Mouse (Mus musculus) G1E (cell line): Measurements from ENCODE around the gene Ptprm. TPM values are rescaled to one million over a fixed set of nuclear protein-coding genes. Genes with fewer than 3 reads are reported as not detected.

ENCODE experiments used
- ATAC-seq: 2 replicates; pipeline ENCODE4 v1.8.0; 2016; ENCODE audit warnings: mild to moderate bottlenecking; ENCODE audit not compliant: insufficient number of reproducible peaks, poor library complexity, low FRiP score, severe bottlenecking; ENCODE audit errors: extremely low read depth
- DNase-seq: peaks from one replicate; pipeline ENCODE4 v3.0.0; 2012; ENCODE audit warnings: low spot score
- H3K27me3 ChIP-seq: 2 replicates; pipeline ENCODE4 v1.6.1; 2012; ENCODE audit warnings: mild to moderate bottlenecking, low read length, inconsistent platforms; ENCODE audit not compliant: insufficient read depth
- H3K36me3 ChIP-seq: replicated peaks from 2 replicates; pipeline ENCODE3; 2012; ENCODE audit warnings: mild to moderate bottlenecking, inconsistent platforms
- H3K4me1 ChIP-seq: 2 replicates; pipeline ENCODE4 v1.6.1; 2012; ENCODE audit warnings: low read depth, low read length, inconsistent platforms, mixed read lengths; ENCODE audit not compliant: insufficient read depth
- H3K4me3 ChIP-seq: 2 replicates; pipeline ENCODE4 v1.5.1; 2012; ENCODE audit warnings: low read depth, mild to moderate bottlenecking, inconsistent platforms, low read length, moderate library complexity, mixed read lengths
- H3K9me3 ChIP-seq: replicated peaks from 2 replicates; pipeline ENCODE4 v1.6.1; 2012; ENCODE audit warnings: inconsistent platforms
- CTCF ChIP-seq: IDR thresholded peaks from 2 replicates; pipeline ENCODE4 v1.5.1; 2012; ENCODE audit warnings: low read depth, low read length, inconsistent platforms, mixed read lengths
- GATA1 ChIP-seq: IDR thresholded peaks from 2 replicates; pipeline ENCODE4 v1.6.1; 2012; ENCODE audit warnings: borderline replicate concordance, low read length, inconsistent platforms, mixed read lengths
- GATA2 ChIP-seq: IDR thresholded peaks from 2 replicates; pipeline ENCODE4 v1.6.1; 2012; ENCODE audit warnings: low read depth, low read length, inconsistent platforms, borderline replicate concordance
- POLR2AphosphoS5 ChIP-seq: IDR thresholded peaks from 2 replicates; pipeline ENCODE4 v1.6.1; 2012; ENCODE audit warnings: low read depth, low read length, inconsistent platforms; ENCODE audit not compliant: insufficient replicate concordance
- TAL1 ChIP-seq: conservative IDR thresholded peaks from 2 replicates; pipeline ENCODE4 v1.6.1; 2012; ENCODE audit warnings: low read depth, low read length, inconsistent platforms, mixed read lengths
- polyA plus RNA-seq: library from polyadenylated mRNA; stranded (reverse); fragments of >175 nt; gene quantifications from 2 replicates; pipeline ENCODE4 v1.2.3, GENCODE M21; 2012
- total RNA-seq, 2 experiments: library from RNA; stranded (forward) in 1 of 2; stranded (reverse) in 1 of 2; fragments of 200-1000 nt in 1 of 2; fragments of >200 nt in 1 of 2; fragmentation: Nextera tagmentation in 1 of 2; gene quantifications; 2 replicates each; pipeline ENCODE4 v1.2.3; 2014 to 2017

Gene Ptprm
- total and polyA plus RNA-seq, 3 experiments = 0.27 TPM; not detected in 2

DNA sequence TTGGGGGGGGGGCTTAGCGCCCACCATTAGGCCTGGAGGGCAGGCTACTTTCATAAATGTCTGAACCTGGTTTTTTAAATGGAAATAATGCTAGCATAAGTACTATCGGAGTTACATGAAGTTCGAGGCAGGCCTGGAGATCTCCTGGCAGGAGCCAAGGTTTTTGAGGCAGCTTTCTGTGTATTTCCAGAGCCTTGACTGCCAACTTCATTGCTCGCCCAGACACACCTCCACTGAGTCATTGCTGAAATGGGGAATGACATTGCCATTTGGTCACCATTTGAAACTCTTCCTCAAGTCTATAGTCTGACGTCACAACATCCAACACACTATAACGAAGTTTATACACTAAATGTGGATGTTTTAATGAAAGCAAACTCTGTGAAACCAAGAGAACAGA, 89.5 kb downstream of the Ptprm start:
- TF ChIP-seq CTCF = no peak
- no peak for TF ChIP-seq GATA1
- no peak for TF ChIP-seq GATA2
- TF ChIP-seq POLR2AphosphoS5 = no peak
- TF ChIP-seq TAL1 = no peak
- no peak for ATAC-seq
- Histone ChIP-seq H3K4me1 (no peaks in the 10 kb centered on the region), H3K9me3 (peaks cover 62% of the 10 kb centered on the region), H3K36me3 (no peaks in the 10 kb centered on the region), H3K27me3 (no peaks in the 10 kb centered on the region), H3K4me3 (no peak overlapping the region)
- DNase-seq = no peak

DNA sequence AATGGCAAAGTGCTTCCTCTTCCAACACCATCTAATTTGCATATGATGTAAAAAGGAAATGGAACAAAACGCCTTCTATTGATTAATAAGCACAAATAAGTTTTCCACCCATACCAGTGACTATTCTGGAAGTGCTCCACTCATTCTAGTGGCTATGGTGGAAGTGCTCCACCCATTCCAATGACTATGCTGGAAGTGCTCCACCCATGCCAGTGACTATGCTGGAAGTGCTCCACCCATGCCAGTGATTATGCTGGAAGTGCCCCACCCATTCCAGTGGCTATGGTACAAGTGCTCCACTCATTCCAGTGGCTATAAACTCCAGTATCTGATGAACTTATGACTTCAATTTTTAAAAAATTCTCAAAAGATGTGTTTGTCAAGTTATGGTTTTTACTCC, 91.2 kb downstream of the Ptprm start:
- Histone ChIP-seq H3K36me3 (no peaks in the 10 kb centered on the region), H3K9me3 (peaks cover 65% of the 10 kb centered on the region), H3K4me1 (no peaks in the 10 kb centered on the region), H3K4me3 (no peak overlapping the region), H3K27me3 (no peaks in the 10 kb centered on the region)
- no peak for ATAC-seq
- no peak for TF ChIP-seq GATA1
- TF ChIP-seq TAL1 = no peak
- no peak for TF ChIP-seq GATA2
- TF ChIP-seq CTCF = no peak
- TF ChIP-seq POLR2AphosphoS5 = no peak
- no peak for DNase-seq

- no peak for ATAC-seq
Observed at GRCm38 (mm10) chr17:67260016-67260415, 94.2 kb downstream of the Ptprm start.

GRCm38 (mm10) chr17:67257780-67258179, 96.5 kb downstream of the Ptprm start:
- Histone ChIP-seq H3K27me3 (no peaks in the 10 kb centered on the region), H3K9me3 (peaks cover 64% of the 10 kb centered on the region), H3K4me1 (no peaks in the 10 kb centered on the region), H3K36me3 (no peaks in the 10 kb centered on the region), H3K4me3 (no peak overlapping the region)
- TF ChIP-seq POLR2AphosphoS5 (no peak), TAL1 (no peak), GATA1 (no peak), CTCF (no peak), GATA2 (no peak)
- DNase-seq (no peak), ATAC-seq (no peak)

More at GRCm38 (mm10) chr17:67260016-67260415, 94.2 kb downstream of the Ptprm start:
- H3K36me3 ChIP-seq = no peaks in the 10 kb centered on the region
- no peak for DNase-seq
- TF ChIP-seq GATA2 = no peak
- TF ChIP-seq POLR2AphosphoS5 = no peak
- no peak for TF ChIP-seq CTCF
- TF ChIP-seq TAL1 = no peak
- no peak for TF ChIP-seq GATA1
- no peaks in the 10 kb centered on the region for H3K4me1 ChIP-seq
- H3K4me3 ChIP-seq = no peak overlapping the region
- no peaks in the 10 kb centered on the region for H3K27me3 ChIP-seq
- H3K9me3 ChIP-seq = peaks cover 60% of the 10 kb centered on the region

DNA sequence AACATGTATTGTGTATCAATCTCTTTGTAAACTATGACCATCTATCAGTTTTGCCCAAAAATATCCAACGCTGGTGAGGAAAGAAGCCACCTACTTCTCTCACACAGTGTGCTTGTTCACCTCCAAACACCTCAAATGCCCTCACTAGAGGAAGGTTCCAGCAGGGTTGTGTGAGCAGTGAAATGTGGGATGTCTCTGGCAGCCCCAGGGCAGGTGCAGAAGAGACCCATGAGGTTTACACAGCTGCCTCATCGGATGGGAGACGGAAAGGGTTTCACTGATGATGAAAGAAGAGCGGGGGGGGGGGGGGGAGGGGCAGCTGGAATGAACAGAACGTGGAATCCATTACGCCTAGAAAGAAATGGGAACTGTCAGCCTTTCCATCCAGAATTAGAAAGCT, 98.1 kb downstream of the Ptprm start:
- no peak for TF ChIP-seq GATA1
- no peak for TF ChIP-seq POLR2AphosphoS5
- no peak for TF ChIP-seq CTCF
- TF ChIP-seq TAL1 = no peak
- no peak for TF ChIP-seq GATA2
- DNase-seq = no peak
- Histone ChIP-seq H3K4me3 (no peak overlapping the region), H3K27me3 (no peaks in the 10 kb centered on the region), H3K36me3 (no peaks in the 10 kb centered on the region), H3K4me1 (no peaks in the 10 kb centered on the region), H3K9me3 (peaks cover 58% of the 10 kb centered on the region)
- ATAC-seq = no peak

DNA sequence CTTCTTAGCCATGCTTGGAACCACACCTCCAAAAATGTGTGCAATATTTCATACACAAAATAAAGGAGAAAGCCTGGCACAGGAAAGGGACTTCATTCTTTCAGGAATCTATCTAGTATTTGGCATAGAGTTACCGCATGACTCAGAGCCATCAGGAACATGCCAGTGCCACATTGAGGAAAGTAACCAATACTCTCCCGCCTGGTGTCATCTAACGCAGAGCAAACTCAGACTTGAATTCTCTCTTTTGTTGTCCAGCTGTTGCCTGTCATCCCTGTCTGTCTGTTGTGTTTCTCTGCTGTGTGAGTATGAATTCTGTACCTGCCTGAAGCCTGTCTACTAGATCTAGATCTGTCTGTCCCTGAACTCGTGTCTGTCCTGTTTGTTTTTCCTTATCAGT, 100.8 kb downstream of the Ptprm start:
- no peak overlapping the region for H3K4me3 ChIP-seq
- H3K36me3 ChIP-seq = no peaks in the 10 kb centered on the region
- DNase-seq (no peak), ATAC-seq (no peak)
- H3K27me3 ChIP-seq = no peaks in the 10 kb centered on the region
- TF ChIP-seq GATA2 = no peak
- TF ChIP-seq POLR2AphosphoS5 = no peak
- no peak for TF ChIP-seq TAL1
- TF ChIP-seq CTCF = no peak
- no peak for TF ChIP-seq GATA1
- peaks cover 47% of the 10 kb centered on the region for H3K9me3 ChIP-seq
- no peaks in the 10 kb centered on the region for H3K4me1 ChIP-seq

- Histone ChIP-seq H3K4me1 (no peaks in the 10 kb centered on the region), H3K4me3 (no peak overlapping the region), H3K27me3 (no peaks in the 10 kb centered on the region), H3K9me3 (peaks cover 44% of the 10 kb centered on the region), H3K36me3 (no peaks in the 10 kb centered on the region)
- no peak for TF ChIP-seq GATA2
- TF ChIP-seq POLR2AphosphoS5 = no peak
- ATAC-seq (no peak), DNase-seq (no peak)
Observed at GRCm38 (mm10) chr17:67252992-67253391, 101.3 kb downstream of the Ptprm start.
